Mouse (Mus musculus) heart, postnatal 0 days (tissue): ENCODE measurements at regions not wholly inside any gene's neighbourhood (a gene's known extent, or its start where the extent isn't known, plus 50 kb on each side); places are given as distances from the start of the nearest gene placed in this dataset.
A peak's percentile ranks its signal among the peaks of the same experiment; 100 is the strongest.

Source experiments
- CTCF ChIP-seq: IDR thresholded peaks from 2 replicates; pipeline ENCODE4 v1.5.1; 2016; ENCODE audit warnings: antibody characterized with exemption, control low read depth, low read depth
- EP300 ChIP-seq: IDR thresholded peaks from 2 replicates; pipeline ENCODE4 v1.6.1; 2016; ENCODE audit warnings: antibody characterized with exemption, low read depth

DNA sequence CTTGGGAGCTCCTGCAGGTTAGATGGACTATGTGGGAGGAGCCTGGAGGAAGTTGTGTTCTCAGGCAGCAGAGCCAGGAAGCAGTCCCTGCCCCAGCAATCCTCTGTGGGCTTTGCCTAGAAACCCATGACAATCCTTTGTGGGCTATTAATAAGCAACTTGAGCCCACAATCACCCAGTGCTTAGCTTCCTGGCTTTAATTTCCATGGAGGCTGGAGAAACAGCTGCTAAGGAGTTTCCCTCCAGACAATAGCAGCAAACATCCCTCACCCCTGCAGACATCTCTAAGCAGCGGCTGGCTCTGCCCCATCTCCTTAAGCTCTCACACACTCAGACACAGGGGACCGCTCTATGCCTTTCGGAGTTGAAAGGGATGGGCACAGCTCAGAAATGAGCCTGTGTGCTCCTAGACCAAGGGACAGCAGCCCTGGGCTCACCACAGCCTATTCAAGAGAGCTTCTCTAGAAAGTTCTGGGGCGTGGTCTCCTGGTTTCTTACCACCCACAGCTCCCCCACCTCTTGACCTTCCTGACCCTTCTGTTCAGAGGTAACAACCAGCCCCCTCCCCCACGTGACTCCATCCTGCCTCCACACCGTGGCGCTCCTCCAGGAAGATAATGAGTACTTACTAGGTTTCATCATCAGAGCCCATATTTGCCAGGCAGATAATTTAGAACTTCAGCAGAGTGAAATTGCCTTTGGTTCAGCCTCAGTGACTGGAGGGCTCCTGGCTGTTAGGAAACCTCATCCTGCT lies 112.6 kb upstream of the Tle3 start:
- TF ChIP-seq CTCF, result no peak
- peak; percentile 37; the same call in 1 of the 2 replicates for TF ChIP-seq EP300
